Mouse (Mus musculus): ENCODE results near the gene Cyp2w1.
A peak's percentile ranks its signal among the peaks of the same experiment; 100 is the strongest.

Gene Cyp2w1

DNA sequence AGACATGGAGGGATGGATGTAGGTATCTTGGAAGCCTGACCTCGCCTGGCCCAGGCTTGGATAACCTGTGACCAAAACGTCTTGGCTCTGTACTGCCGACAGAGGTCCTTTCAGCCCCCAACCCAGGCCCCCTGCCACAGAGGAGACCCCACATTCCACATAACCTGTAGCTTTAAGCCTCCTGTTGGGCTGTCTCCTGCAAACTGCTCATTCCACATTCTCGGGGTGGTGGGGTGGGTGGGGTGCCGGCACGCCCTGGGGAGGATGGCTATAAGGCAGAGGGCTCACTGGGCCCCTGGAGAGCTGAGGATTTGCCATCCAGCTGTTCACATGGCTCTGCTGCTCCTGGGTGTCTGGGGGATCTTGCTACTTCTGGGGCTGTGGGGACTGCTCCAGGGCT is at the start of gene Cyp2w1:
Gene Cyp2w1, plus strand, starts transcription at position 301 of the 400 bp plus-strand sequence.
- DNase-seq (ENCODE audit: low read depth, low spot score) = no peak

DNA sequence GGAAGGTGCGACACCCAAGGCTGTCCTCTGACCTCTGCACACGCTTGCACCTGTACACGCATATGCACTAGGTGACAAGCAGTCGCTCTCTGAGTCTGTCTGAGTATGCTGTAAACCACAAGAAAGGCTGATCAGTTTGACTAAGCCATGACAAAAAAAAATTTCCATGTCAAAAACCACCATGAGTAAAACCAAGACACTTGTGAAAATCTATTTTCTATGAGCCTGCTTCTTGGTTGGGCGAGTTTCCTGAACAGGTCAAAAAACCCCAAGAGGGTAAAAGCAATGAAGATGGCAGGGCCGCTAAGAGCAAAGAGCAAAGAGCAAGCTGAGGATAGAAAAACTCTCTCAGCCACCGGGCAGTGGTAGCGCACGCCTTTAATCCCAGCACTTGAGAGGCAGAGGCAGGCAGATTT is 48.8 kb upstream of the Cyp2w1 start:
- no peak for DNase-seq (ENCODE audit: low read depth, low spot score)

DNA sequence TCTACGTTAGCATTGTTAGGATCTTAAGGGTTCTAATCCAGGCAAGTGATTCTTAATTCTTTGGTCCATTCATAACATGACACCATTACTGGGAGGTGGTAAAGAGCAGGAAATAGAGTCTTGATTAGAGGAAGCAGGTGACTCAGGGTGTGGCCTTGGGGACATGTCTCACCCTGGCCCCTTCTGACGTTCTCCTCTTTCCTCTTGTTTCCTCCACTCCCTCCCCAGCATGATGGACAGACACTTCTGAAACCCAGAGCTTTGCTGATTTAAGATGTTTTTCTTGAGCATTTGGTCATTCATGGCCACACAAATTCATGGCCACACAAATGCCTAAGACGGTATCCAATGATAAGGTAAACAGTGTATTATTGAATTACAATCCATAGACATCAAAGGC is 42.5 kb upstream of the Cyp2w1 start:
- no peak for DNase-seq (ENCODE audit: low read depth, low spot score)

DNA sequence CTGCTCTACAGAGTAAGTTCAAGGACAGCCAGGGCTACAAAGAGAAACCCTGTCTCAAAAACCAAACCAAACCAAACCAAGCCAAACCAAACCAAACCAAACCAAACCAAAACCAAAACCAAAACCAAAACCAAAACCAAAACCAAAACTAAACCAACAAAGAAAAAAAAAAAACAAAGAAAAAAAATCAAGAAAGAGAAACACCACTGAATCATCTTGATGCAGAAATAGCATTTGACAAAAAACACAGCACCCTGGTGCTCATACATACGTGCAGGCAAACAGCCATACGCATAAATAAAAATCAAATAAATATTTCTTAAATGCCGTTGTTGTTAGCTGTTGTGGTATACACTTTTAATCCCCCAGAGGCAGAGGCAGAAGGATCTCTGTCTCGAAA is 41.9 kb upstream of the Cyp2w1 start:
- no peak for DNase-seq (ENCODE audit: low read depth, low spot score)

DNA sequence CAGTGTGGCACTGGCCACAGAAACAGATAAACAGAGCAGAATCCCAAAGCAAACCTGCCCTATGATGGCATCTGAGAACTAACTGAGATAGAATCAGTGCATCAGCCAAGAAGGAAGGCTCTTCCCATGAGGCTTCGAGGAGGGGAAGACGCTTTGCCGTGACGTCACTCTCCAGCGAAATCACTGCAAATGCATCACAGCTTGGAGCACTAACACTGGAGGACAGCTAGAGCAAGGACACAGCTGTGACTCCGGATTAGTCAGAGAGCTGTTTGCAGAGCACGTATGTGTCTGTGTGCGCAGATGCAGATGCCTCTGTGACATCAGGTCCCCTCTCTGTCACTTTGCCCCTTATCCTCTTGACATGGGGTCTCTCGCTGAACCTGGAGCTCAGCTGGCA is 40.6 kb upstream of the Cyp2w1 start:
- no peak for DNase-seq (ENCODE audit: low read depth, low spot score)

DNA sequence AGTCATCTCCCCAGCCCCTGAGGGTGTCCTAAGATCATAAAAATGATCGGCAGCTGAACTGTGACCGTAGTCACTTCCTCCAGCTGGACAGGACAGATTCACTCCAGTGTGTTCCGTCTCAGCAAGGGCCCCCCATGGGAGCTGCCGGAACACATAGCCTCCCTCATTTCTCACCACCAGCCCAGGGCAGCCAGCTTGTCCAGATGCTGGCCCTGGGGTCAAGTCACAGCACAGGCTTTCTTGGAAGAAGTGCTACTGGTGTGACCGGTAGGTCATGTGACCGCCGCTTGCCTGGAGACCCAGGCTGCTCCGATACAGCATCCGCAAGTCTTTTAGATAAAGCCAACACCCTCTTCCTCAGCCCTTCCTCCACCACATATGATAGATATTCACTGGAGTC is 38.9 kb upstream of the Cyp2w1 start:
- no peak for DNase-seq (ENCODE audit: low read depth, low spot score)

DNA sequence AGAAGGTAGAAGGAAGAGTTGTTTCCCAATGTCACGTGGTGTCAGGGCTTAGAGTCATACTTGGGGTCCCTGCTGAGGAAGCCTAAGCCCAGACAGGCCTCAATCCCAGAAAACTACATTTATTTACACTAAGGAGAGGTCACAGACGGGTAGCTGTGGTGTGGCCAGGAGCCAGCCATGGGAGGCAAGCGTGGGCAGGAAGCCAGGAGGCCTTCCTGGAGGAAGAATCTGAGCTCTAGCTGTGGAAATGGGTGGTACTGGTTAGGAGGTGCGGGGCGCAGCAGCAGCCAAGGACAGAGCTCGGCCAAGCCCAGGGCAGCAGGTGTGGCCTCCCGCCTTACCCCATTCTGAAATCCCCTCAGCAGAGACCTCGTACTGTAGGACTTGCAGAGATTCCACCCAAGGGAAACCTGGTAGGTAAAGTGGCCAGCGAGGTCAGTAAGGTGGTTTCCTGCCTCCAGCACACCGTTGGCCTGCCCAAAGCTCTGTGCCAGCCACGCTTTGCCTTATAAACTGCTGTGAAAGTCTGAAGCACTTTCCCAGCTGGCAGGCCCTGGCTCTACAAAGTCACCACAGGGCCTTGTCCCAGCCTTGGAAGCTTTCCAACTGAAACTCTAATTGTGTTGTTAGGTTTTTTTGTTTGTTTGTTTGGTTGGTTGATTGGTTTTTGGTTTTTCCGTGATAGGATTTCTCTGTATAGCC is 37.3 kb upstream of the Cyp2w1 start:
- DNase-seq (ENCODE audit: low read depth, low spot score) = no peak

DNA sequence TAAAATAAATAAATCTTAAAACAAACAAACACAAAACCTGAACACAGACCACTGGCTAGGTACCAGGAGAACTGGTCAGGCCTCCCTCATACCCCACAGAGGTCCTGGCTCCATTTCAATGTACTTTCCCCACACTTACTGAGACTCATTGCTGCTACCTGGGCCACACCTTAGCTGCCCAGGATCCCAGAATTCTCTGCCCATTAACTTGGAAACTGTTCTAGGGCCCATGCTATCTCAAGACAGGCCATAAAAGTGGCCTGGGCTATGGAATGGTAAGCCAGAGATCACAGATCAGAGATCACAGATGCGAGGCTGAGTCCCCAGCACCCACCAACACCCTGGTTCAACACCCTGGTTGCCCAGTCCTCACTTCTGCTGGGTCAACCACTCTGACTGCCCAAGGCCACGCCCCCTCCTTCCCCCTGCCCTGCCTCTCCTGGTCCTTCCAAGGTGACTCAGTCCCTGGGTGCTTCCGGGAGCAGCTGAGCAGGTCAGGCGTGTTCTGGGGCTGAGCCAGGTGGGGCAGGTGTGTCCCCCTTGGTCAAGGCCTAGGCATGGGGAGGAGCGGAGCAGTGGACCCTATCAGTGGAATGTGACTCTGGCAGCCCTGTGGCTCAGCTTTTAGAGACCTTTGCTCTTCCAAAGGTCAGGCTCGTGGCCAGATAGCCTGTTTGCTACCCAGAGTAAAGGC is 35.3 kb upstream of the Cyp2w1 start:
- no peak for DNase-seq (ENCODE audit: low read depth, low spot score)

DNA sequence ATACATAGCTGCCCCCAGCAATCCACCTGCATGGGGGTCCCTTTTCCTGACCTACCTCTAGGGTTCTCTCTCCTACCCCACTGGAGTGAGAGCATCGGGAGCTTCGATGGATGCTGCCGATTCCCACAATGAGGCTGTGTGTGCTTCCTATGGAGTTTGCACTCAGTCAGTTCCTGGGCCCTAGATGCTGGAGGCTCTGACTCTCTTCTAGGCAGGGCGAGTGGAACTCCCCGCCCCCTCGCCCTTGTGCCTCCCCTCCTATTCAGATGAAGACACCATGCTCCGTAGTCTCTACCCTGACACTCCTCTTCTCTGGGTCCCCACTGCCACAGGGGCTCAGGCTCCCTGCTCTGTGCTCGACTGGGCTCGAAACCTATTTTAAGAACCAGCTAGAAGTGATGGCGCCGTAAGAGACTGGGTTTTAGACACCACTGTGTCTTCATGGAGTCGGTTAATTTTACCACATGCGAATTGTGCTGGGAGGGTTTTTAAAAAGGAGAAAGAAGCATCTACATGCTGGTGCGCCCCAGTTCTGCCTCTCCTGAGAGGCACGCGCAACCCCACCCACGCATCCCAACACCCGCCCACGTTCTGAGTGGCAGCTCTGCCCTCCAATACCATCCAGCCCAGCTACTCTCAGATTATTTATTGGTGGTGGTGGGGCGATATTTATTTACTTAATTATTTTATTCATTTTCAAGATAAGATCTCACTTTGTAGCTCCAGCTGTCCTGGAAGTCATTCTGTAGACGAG is 34.5 kb upstream of the Cyp2w1 start:
- no peak for DNase-seq (ENCODE audit: low read depth, low spot score)

DNA sequence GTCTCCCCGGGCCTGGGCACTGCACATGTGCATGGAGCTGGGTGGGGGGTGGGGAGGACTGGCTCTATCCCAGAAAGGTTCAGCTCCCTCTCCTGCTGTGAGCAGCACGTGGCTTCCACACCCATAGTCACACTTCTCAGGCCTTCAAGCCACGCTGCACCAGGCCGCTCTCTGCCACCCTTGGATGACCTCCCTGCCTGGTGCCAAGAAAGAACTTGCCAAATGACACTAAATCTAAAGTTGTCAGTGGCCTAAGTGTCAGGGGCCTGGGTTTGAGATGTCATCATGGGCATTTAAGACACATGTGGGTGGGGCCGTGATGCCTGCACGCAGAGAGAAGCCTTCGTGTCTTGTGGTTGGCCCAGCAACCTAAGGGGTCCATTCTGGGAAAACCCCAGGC is 32.0 kb upstream of the Cyp2w1 start:
- no peak for DNase-seq (ENCODE audit: low read depth, low spot score)

DNA sequence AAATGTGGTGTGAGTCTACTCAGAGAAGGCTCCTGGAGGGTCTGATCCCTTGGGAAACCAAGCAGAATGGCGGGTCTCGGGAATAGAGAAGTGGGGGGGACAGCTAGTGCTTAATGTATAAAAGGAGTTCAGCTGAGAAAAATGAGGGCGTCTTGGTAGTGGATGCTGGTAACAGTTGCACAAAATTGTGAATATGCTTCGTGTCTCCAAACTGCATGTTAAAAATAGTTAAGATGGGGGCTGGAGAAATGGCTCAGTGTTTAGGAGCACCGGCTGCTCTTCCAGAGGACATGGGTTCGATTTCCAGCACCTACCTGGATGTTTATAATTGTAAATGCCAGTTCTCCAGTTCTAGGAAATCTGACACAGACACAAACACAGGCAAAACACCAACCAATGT is 31.1 kb upstream of the Cyp2w1 start:
- DNase-seq (ENCODE audit: low read depth, low spot score) = no peak

DNA sequence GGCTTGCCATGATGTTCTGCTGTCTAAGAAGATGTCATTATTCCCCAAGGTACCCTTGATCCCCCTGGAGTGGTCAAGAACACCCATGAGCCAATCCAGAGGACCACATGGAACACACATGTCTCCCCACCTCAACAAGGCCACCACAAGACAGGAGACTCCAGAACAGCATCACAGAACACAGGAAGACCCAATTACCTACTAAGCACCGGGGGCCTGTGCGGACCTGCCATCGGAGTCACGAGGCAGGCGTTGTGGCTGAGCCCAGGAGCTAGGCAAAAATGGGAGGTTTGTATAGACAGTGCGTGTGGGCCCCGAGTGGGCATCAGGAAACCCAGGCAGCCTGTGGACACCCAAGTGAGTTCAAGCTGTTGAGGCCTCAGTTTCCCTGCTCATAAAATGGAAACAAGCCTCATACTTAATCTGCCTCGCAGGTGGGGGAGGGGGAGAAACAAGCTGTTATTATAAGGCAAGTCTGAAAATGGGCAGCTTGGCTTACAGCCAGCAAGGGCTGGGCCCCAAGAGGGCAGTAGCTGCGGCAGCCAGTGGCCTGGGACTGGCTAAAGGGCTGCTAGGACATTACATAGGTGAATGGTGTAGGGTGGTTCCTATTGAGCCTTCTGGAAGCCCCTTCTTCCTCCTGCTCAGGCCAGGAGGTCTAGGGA is 29.0 kb upstream of the Cyp2w1 start:
- DNase-seq (ENCODE audit: low read depth, low spot score) = no peak

DNA sequence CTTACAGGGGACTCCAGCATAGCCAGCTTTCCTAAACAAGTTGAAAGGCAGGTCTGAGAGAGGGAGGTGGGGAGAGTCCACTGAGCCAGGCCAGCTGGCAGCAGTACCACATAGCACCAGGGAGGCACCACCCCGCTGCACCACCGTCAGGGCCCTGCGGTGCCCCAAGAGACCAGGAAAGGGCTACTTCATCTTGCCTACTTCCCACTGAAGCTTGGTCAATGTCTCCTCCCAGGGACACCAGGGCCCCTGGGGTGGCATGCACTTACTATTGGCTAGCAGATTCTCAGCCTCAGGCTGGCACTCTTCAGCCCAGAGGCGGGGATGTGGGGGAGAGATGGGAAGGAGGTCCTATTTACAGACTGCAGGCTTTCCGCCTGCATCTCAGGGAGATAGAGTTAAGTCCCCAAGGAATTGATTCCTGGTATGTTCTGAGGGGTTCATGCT is 28.3 kb upstream of the Cyp2w1 start:
- no peak for DNase-seq (ENCODE audit: low read depth, low spot score)

DNA sequence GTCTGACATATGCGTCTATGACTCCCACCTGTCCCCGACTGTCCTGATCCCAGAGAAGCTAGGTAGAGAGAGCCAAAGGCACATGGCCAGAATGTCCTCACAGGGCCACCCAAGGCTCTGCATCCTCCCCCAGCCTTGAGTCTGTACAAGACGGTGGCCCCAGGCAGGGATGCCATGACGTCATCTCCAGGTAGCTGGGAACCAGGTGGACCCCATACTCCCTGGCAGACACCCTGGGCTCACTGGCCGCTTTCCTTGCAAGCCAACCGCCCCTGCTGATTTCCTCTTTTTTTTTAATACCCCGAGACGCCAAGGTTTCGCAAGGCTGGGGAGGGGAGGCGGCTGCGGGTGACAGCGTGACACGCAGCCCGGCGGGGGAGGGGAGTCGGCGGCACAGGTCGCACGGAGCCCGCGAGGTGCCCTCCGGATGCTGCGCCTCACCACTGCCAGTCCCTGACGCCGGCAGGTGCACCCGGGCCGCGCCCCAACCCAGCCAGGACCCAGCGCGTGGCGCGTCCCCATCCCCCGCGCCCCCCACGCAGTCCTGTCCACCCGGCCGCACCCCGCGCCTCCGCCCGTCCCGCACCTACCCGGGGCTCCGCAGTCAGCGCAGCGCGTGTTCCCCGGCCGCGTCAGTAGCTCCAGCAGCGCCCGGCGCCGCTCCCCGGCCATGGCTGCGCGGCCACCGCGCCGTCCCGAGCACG is 27.6 kb upstream of the Cyp2w1 start:
- no peak for DNase-seq (ENCODE audit: low read depth, low spot score)

DNA sequence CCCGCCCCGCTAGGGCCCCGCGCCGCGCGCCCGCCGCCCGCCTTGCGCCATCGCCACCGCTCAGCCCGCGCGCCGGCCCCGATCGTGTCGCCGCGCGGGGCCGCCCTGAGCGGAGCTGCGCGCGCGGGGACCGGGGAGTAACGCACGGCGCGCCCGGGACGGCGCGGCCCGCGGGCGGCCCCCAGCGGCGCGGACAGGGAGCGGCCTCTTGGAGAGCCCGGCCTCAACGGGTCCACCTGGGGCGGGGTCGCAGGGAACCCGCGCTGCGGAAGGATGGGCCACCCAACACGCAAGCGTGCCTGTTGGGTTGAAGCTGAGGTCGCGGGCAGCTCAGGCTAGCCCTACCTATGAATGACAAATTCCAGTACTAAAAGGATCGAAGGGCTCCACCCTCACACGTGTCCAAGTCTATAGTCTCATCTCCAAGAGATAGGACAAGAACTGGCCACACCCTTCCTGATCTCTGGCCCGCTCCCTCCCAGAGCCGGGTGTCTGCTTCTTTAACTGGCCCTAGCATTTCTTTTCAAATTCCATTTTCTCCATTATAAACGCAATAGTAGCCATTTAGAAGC is 26.9 kb upstream of the Cyp2w1 start, which contains the start of gene Adap1:
Gene Adap1, minus strand, starts transcription at position 228 of the 572 bp plus-strand sequence.
- no peak for DNase-seq (ENCODE audit: low read depth, low spot score)

DNA sequence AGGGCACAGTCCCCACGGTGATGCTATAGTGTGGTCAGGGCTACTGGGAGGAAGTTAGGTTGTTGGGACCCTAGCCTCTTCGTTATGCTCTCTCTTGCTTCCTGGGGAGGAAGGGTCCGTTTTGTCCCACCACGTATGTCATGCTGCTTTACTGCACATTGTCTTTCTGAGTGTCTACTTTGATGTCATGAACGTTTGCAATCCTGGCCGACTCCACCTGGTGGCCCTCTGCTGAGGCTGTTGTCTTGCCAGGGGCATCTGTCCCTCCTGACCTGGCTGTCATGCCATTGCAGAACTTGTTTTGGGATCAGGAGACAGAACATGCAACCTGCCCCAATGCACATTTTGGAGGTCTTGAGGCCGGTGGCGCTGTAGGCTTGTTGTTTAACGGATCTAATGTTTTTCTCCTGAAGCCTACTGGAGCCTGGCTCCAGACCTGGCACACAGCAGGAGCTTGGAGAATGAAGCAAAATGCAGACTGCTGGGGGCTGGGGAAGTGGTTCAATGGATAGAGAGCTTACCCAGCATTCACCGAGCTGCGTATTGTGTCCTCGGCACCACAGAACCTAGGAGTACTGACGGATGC is 26.2 kb upstream of the Cyp2w1 start:
- no peak for DNase-seq (ENCODE audit: low read depth, low spot score)

DNA sequence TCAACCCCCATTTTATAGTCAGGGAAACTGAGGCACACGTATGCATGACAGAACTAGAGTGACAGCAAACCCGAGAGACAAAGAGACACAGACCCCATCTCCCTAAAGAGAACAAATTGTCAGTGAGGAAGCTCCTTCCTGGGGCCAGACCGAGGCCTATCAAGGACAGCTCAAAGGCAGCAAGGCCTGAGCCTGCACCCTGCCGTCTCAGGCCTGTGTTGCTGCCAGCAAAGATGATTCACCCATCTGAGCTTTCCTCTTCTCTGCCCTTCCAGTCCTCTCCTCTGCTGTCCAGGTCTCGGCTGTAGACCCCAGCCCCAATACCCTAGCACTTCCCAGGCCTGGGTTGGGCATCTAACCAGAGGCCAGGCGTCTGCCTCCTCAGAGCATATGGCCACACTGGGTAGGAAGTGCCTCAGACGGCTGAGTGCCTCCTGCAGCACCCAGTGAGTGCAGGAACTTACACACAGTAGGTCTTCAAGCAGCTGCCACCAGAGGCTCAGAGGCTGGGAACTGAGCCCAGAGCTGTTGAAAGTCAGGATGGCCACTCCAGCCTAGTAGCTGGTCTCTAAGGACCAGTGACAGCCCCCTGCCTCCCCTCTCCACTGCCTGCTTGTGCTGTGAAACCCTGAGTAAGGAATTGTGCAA is 25.3 kb upstream of the Cyp2w1 start:
- DNase-seq (ENCODE audit: low read depth, low spot score) = no peak

DNA sequence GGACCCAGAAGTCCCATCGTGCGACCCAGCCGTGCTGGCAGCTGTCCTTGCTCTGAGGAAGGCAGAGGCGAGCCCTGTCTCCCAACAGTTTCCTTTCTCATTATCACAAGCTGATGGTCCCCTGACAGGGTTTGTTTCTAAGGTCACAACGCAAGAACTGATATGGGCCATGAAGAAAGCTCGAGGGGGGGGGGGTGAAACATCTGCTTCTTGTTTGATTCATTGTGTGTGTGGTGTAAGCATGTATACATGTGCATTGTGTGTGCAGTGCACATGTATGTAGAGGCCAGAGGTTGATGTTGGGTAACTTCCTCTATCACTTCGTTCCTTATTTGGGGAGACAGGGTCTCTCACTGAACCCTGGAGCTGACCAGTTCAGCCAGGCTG is 24.8 kb upstream of the Cyp2w1 start:
- DNase-seq (ENCODE audit: low read depth, low spot score) = no peak

DNA sequence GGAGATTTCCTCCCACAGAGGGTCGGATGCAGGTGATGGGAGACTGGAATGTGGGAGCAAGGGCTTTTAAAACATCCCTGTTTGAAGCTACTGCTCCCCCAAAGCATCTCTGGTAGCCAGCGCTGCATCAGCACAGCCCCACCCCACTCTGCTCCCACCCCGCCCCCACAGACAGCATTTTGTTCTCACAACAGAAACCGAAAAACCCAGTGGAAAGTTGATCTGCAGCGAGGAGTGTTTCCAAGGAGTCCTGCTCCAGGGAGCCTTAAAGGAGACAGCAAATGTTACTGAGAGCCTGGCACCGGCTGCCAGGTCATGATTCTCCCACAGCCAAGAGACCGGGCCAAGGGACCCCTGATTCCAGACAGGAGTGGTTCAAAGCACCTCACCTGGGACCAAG is 21.7 kb upstream of the Cyp2w1 start:
- no peak for DNase-seq (ENCODE audit: low read depth, low spot score)

DNA sequence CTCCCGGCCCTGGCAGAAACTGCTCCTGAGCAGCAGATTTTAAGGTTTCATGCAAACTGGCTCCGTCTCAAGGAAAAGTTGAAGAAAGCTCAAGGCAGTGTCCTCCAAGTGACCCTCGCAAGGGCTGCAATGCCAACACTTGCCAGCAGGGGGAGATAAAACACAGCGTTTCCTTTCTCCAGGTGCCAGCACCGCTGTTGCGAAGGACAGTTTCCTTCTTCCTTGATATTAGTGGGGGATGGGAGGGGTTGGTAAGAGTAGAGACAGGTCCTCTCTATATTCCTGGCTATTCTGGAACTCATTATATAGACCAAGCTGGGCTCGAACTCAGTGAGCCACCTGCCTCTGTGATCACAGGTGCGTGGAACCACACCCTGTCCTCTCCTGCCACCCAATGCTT is 20.7 kb upstream of the Cyp2w1 start:
- peak; percentile 79 for DNase-seq (ENCODE audit: low read depth, low spot score)

Data from forelimb bud, embryonic 11.5 days (tissue).